Mouse (Mus musculus): Measurements from ENCODE around the gene Dgke. TPM values are rescaled to one million over a fixed set of nuclear protein-coding genes. Genes with fewer than 3 reads are reported as not detected.
"Not testable (repeated sequence)": the region's sequence is repeated elsewhere in the genome, so short reads cannot be mapped to it uniquely, and the experiment has no call there.

The Dgke gene
- polyA plus RNA-seq, 1 experiment from 2014 or later: 16.3 TPM

DNA sequence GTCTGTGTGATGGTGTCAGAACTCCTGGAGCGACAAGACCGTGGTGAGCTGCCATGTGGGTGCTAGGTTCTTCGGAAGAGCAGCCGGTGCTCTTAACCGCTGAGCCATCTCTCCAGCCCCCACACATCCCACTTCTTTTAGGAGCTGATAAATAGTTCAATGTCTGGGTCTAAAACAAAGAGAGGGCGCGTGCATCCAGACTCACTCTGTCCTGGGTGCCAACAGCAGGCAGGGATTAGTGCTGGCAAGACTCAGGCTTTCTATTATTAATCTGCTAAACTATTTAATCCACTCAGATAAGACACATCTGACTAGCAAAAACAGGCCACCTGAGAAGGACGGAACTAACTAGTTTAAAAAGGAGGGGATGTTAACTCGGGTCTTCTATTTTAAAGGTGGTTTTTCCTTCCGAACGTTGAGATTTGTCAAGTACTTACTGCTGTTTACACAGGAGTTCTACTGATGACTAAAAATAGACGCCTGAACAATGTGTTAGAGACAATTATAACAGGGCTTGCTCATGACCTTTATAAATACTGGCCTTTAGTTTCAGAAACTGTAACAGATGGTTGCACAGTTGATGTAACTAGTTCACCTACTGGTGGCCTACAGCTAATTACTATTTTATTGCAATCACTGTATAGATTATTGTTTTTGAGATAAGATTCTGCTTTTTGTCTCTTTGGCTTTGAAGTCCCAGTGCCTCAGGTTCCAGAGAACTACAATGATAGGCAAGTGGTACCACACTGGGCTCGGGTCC is 10.5 kb downstream of the Dgke start:
- Histone ChIP-seq H3K27ac (no peak overlapping the region), H3K9me3 (ENCODE audit: control insufficient read depth, low read length) (no peaks in the 10 kb centered on the region), H3K9ac (no peak overlapping the region), H3K4me3 (replicated peaks; ENCODE audit: low read length) (no peak overlapping the region), H3K36me3 (replicated peaks; ENCODE audit: control insufficient read depth, insufficient read depth) (peaks cover 30% of the 10 kb centered on the region), H3K4me2 (replicated peaks) (no peak overlapping the region), H3K4me1 (replicated peaks; ENCODE audit: control insufficient read depth, insufficient read depth, low read length) (peaks cover 22% of the 10 kb centered on the region), H3K27me3 (ENCODE audit: control insufficient read depth, insufficient read depth, low read length) (no peaks in the 10 kb centered on the region)
- DNase-seq (ENCODE audit: low spot score) (no peak), ATAC-seq (ENCODE audit: low FRiP score) (no peak)
- 84% methylated on average over 13 of the region's 13 CpGs for WGBS

DNA sequence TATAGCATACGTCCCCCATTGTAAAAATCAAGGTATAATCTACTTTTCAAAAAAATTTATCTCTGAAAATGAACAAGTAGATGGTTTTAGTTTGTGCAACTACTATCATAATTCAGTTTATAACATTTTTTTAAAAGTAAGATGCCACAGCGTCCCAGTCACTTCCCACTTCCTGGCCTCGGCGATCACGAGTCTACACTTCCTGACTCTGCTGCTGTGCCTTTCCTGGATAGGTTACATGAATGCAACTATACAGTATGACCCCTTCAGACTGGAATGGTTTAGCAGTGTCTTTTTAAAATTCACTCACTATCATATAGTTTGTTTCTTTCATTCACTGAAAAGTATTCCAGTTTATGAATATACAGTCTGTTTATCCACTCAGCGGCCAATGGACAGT is 14.9 kb downstream of the Dgke start:
- DNase-seq (ENCODE audit: low spot score): no peak
- Histone ChIP-seq H3K9me3 (ENCODE audit: control insufficient read depth, low read length) (no peaks in the 10 kb centered on the region), H3K4me2 (replicated peaks) (no peak overlapping the region), H3K27ac (no peak overlapping the region), H3K4me3 (replicated peaks; ENCODE audit: low read length) (no peak overlapping the region), H3K4me1 (replicated peaks; ENCODE audit: control insufficient read depth, insufficient read depth, low read length) (no peaks in the 10 kb centered on the region), H3K36me3 (replicated peaks; ENCODE audit: control insufficient read depth, insufficient read depth) (peaks cover 72% of the 10 kb centered on the region), H3K27me3 (ENCODE audit: control insufficient read depth, insufficient read depth, low read length) (no peaks in the 10 kb centered on the region), H3K9ac (no peak overlapping the region)
- 93% methylated on average over 6 of the region's 6 CpGs for WGBS
- no peak for ATAC-seq (ENCODE audit: low FRiP score)

DNA sequence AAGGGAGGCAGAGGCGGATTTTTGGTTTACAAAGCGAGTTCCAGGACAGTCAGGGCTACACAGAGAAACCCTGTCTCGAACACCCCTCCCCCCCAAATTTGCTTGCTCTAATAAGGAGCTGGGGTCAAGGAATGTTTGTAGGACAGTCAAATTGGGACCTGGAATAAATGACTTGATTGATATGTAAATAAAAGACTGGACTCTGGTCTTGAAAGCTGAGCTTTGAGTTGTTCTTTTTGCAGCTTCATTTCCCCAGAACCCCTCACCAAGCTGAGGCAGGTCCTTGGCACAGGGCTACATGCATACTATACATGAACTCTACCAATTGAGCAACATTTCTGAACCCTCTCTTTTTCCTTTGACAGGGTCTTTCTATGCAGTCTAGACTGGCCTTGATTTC is 20.6 kb downstream of the Dgke start:
- Histone ChIP-seq H3K9ac (no peak overlapping the region), H3K27ac (no peak overlapping the region), H3K36me3 (replicated peaks; ENCODE audit: control insufficient read depth, insufficient read depth) (peaks cover 97% of the 10 kb centered on the region), H3K4me2 (replicated peaks) (no peak overlapping the region), H3K4me3 (replicated peaks; ENCODE audit: low read length) (no peak overlapping the region), H3K4me1 (replicated peaks; ENCODE audit: control insufficient read depth, insufficient read depth, low read length) (no peaks in the 10 kb centered on the region), H3K27me3 (ENCODE audit: control insufficient read depth, insufficient read depth, low read length) (no peaks in the 10 kb centered on the region), H3K9me3 (ENCODE audit: control insufficient read depth, low read length) (no peaks in the 10 kb centered on the region)
- 97% methylated on average over 3 of the region's 3 CpGs for WGBS
- ATAC-seq (ENCODE audit: low FRiP score) (no peak), DNase-seq (ENCODE audit: low spot score) (no peak)

DNA sequence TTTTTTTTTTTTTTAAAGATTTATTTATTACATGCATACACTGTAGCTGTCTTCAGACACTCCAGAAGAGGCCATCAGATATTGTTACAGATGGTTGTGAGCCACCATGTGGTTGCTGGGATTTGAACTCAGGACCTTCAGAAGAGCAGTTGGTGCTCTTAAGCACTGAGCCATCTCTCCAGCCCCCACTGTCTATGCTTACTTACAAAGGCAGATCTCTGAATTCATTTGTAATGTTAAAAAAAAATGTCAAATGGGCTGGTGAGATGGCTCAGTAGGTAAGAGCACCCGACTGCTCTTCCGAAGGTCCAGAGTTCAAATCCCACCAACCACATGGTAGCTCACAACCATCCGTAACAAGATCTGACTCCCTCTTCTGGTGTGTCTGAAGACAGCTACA is 21.1 kb downstream of the Dgke start:
- not testable (repeated sequence) for H3K4me3 ChIP-seq (replicated peaks; ENCODE audit: low read length); H3K9me3 ChIP-seq (ENCODE audit: control insufficient read depth, low read length); H3K27me3 ChIP-seq (ENCODE audit: control insufficient read depth, insufficient read depth, low read length); H3K9ac ChIP-seq; H3K27ac ChIP-seq; ATAC-seq (ENCODE audit: low FRiP score); H3K4me2 ChIP-seq (replicated peaks); DNase-seq (ENCODE audit: low spot score); H3K4me1 ChIP-seq (replicated peaks; ENCODE audit: control insufficient read depth, insufficient read depth, low read length)
- 96% methylated on average over 3 of the region's 3 CpGs for WGBS
- H3K36me3 ChIP-seq (replicated peaks; ENCODE audit: control insufficient read depth, insufficient read depth): peaks cover 97% of the 10 kb centered on the region

DNA sequence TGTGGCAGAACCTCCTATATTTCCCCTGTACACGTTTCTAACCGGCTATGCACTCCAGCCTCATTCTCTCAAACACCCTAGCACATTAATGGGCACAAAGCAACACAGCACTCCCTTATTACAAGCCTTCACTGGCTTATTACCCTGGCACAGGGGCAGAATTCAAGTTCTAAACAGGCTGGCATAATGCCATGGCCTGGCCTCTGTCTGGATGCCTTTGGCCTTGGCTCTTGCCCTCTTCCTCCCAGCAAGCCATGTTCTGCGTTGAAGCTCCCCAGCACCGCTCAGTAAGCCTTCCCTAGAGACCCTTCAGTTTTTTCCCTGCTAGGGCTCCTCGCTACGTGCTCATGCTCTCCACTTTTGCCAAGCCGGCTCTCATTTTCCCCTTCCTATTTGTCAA is 23.6 kb downstream of the Dgke start:
- Histone ChIP-seq H3K27ac (no peak overlapping the region), H3K4me1 (replicated peaks; ENCODE audit: control insufficient read depth, insufficient read depth, low read length) (no peaks in the 10 kb centered on the region), H3K4me2 (replicated peaks) (no peak overlapping the region), H3K27me3 (ENCODE audit: control insufficient read depth, insufficient read depth, low read length) (no peaks in the 10 kb centered on the region), H3K36me3 (replicated peaks; ENCODE audit: control insufficient read depth, insufficient read depth) (peaks cover 98% of the 10 kb centered on the region), H3K4me3 (replicated peaks; ENCODE audit: low read length) (no peak overlapping the region), H3K9me3 (ENCODE audit: control insufficient read depth, low read length) (no peaks in the 10 kb centered on the region), H3K9ac (no peak overlapping the region)
- DNase-seq (ENCODE audit: low spot score): no peak
- no peak for ATAC-seq (ENCODE audit: low FRiP score)
- WGBS: 87% methylated on average over 7 of the region's 7 CpGs

GRCm38 (mm10) chr11:89041073-89041472 is 25.6 kb downstream of the Dgke start:
- not testable (repeated sequence) for H3K4me2 ChIP-seq (replicated peaks); H3K4me1 ChIP-seq (replicated peaks; ENCODE audit: control insufficient read depth, insufficient read depth, low read length); H3K4me3 ChIP-seq (replicated peaks; ENCODE audit: low read length); H3K9me3 ChIP-seq (ENCODE audit: control insufficient read depth, low read length); ATAC-seq (ENCODE audit: low FRiP score); H3K27ac ChIP-seq; H3K9ac ChIP-seq; DNase-seq (ENCODE audit: low spot score); H3K27me3 ChIP-seq (ENCODE audit: control insufficient read depth, insufficient read depth, low read length)
- WGBS: 94% methylated on average over 6 of the region's 7 CpGs
- H3K36me3 ChIP-seq (replicated peaks; ENCODE audit: control insufficient read depth, insufficient read depth): peaks cover 95% of the 10 kb centered on the region

- no peaks in the 10 kb centered on the region for H3K4me1 ChIP-seq (replicated peaks; ENCODE audit: control insufficient read depth, insufficient read depth, low read length)
- no peak for ATAC-seq (ENCODE audit: low FRiP score)
- no peak overlapping the region for H3K9ac ChIP-seq
- H3K27ac ChIP-seq: no peak overlapping the region
- H3K36me3 ChIP-seq (replicated peaks; ENCODE audit: control insufficient read depth, insufficient read depth): peaks cover 81% of the 10 kb centered on the region
- no peaks in the 10 kb centered on the region for H3K9me3 ChIP-seq (ENCODE audit: control insufficient read depth, low read length)
- H3K4me3 ChIP-seq (replicated peaks; ENCODE audit: low read length): no peak overlapping the region
- no peak overlapping the region for H3K4me2 ChIP-seq (replicated peaks)
- WGBS: 30% methylated on average over 3 of the region's 3 CpGs
- no peaks in the 10 kb centered on the region for H3K27me3 ChIP-seq (ENCODE audit: control insufficient read depth, insufficient read depth, low read length)
- DNase-seq (ENCODE audit: low spot score): peak; percentile 36
Measured at GRCm38 (mm10) chr11:89039325-89039724, 27.3 kb downstream of the Dgke start.

DNA sequence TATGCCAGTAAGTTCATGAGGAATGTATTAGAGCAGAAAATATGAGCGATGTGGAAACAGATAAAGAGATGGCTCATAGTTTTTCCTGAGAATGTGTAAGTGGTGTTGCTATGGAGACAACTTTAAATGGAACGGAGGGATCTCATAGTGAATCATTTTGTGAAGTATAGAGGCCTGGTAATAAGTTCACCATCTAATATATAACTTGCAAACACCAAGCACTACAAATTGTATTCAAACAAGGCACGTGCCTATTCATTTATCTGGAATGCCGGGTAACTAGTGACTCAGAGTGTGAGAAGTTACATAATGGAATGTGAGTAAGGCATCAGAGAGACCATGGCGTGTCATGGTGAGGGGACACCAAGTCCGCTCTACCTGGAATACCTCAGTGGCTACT is 28.2 kb downstream of the Dgke start:
- no peaks in the 10 kb centered on the region for H3K4me1 ChIP-seq (replicated peaks; ENCODE audit: control insufficient read depth, insufficient read depth, low read length)
- no peak overlapping the region for H3K4me2 ChIP-seq (replicated peaks)
- no peak overlapping the region for H3K4me3 ChIP-seq (replicated peaks; ENCODE audit: low read length)
- WGBS: 95% methylated on average over 6 of the region's 6 CpGs
- no peaks in the 10 kb centered on the region for H3K27me3 ChIP-seq (ENCODE audit: control insufficient read depth, insufficient read depth, low read length)
- H3K9me3 ChIP-seq (ENCODE audit: control insufficient read depth, low read length): no peaks in the 10 kb centered on the region
- no peak for ATAC-seq (ENCODE audit: low FRiP score)
- H3K27ac ChIP-seq: no peak overlapping the region
- no peak for DNase-seq (ENCODE audit: low spot score)
- H3K9ac ChIP-seq: no peak overlapping the region
- peaks cover 73% of the 10 kb centered on the region for H3K36me3 ChIP-seq (replicated peaks; ENCODE audit: control insufficient read depth, insufficient read depth)

DNA sequence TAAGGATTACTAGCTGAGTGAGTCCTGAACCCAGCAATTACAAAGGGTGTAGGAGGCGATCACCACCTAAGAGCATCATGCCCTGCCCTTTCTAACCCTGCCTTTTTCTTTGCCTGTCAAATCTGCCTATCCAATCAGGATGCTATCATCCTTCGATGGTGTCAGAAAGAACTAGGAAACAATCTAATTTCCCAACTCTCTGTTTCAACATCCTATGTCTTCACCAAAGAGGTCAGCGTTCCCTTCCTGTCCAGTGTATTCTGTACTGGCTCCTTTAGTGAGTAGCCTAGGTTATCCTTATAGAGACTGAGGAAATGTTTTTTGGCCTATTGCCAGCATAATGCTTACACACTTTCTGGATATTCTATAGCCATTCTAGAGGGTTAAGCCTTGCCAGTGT is 31.1 kb downstream of the Dgke start:
- Histone ChIP-seq H3K9me3 (ENCODE audit: control insufficient read depth, low read length) (no peaks in the 10 kb centered on the region), H3K4me2 (replicated peaks) (no peak overlapping the region), H3K4me3 (replicated peaks; ENCODE audit: low read length) (no peak overlapping the region), H3K27me3 (ENCODE audit: control insufficient read depth, insufficient read depth, low read length) (no peaks in the 10 kb centered on the region), H3K36me3 (replicated peaks; ENCODE audit: control insufficient read depth, insufficient read depth) (peaks cover 44% of the 10 kb centered on the region), H3K4me1 (replicated peaks; ENCODE audit: control insufficient read depth, insufficient read depth, low read length) (no peaks in the 10 kb centered on the region), H3K27ac (no peak overlapping the region), H3K9ac (no peak overlapping the region)
- ATAC-seq (ENCODE audit: low FRiP score) (no peak), DNase-seq (ENCODE audit: low spot score) (no peak)
- WGBS: 93% methylated on average over 3 of the region's 3 CpGs

DNA sequence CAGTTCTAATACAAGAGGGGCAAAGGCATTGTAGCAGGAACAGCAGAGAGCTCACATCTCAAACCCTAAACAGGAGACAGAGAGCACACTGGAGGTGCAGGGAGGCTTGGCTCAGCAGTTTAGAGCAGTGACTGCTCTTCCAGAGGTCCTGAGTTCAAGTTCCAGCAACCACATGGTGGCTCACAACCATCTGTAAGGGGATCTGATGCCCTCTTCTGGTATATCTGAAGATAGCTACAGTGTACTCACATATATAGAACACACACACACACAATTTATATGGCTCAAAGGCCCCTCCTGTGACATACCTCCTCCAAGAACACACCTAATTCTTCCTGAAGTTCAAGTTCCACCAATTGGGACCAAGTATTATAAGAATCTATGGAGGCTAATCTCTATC is 32.1 kb downstream of the Dgke start:
- Histone ChIP-seq H3K4me2 (replicated peaks) (no peak overlapping the region), H3K27me3 (ENCODE audit: control insufficient read depth, insufficient read depth, low read length) (no peaks in the 10 kb centered on the region), H3K9me3 (ENCODE audit: control insufficient read depth, low read length) (no peaks in the 10 kb centered on the region), H3K9ac (no peak overlapping the region), H3K27ac (no peak overlapping the region), H3K4me1 (replicated peaks; ENCODE audit: control insufficient read depth, insufficient read depth, low read length) (no peaks in the 10 kb centered on the region), H3K4me3 (replicated peaks; ENCODE audit: low read length) (no peak overlapping the region), H3K36me3 (replicated peaks; ENCODE audit: control insufficient read depth, insufficient read depth) (peaks cover 34% of the 10 kb centered on the region)
- no peak for DNase-seq (ENCODE audit: low spot score)
- no peak for ATAC-seq (ENCODE audit: low FRiP score)
